Mouse (Mus musculus) neutrophil, adult 59 days (primary cell): ENCODE measurements around the gene Mtcp1. TPM values are rescaled to one million over a fixed set of nuclear protein-coding genes. Genes with fewer than 3 reads are reported as not detected.

Experiments used
- total RNA-seq, 2 experiments: library from RNA; stranded (reverse); gene quantifications; 1 replicate in 1 of 2; 2 replicates in 1 of 2; pipeline ENCODE4 v1.2.4; 2023

Gene Mtcp1
- 1 to 10 TPM; 5.3 to 6.4 TPM for total RNA-seq

DNA sequence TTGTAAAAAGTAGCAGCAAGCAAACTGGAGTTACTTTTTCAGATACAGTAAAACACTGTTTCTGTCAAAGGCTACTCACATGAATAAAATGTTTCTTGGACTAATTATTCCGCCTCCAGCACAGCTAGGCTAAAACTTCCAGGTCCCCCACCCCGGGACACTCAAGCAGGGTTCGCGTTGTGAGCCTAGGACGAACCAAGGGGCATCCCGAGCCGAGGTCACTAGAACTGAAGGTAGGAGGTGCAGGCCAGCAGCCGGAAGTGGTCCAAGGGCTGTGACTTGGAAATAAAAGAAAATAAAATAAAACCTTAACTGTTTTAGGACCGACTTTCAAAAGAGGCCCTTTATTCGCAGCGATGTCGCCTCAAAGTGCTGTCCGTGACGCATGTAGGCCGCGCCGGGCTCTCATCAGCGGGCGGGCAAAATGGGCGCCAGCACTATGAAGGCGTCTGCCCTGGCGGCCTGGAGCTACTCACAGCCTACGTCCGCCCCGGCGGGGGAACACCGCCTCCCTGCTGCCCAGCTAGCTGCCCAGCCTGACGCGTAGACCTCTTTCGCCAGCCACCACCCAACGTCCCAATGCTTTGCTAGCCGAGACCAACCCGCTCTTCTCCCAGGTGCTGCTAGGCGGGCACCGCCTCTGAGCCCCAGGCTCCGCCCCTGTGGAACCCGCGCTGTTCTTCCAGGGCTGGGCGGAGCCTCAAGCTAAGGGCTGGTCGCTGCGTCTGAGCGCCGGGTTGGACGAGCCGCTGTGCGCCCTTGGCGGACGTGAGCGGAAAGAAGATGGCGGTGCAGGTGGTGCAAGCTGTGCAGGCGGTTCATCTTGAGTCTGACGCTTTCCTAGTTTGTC, at the start of gene Mtcp1, which contains the start of the genes Cmc4 and Brcc3:
TSS of gene Mtcp1 (minus strand) at position 653 of the 850 bp plus-strand sequence.
TSS of gene Cmc4 (minus strand) at position 649 of the 850 bp plus-strand sequence.
TSS of gene Brcc3 (plus strand) at position 693 of the 850 bp plus-strand sequence.

DNA sequence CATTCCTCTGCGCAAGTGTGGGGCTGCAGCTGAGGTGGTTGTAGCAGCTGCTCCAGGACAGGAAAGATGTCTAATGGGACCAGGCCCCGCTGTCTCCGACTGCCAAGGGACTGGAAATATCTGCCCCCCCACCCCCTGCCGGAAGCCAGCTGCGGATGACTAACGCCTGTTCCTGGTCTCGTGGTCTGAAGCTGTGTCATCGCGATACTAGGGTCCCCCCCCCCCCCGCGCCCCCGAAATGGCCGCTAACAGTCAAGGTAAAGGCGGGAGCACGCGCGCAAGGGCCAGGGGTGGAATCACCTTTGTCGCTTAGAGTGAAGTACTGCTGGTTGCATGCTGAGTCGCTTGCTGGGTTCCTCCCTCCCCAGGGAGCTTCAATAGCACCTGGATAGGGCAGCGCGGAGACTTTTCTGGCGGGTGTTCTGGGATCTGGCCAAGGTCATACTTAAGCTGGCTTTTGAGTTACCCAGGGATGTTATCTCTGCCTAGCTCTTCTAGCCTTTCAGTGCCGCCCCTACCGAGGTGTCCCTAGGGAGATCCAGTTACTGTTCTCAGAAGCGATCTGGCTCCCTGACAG, 34.1 kb downstream of the Mtcp1 start, which contains the start of the genes Fundc2 and F8:
TSS of gene Fundc2 (plus strand) at position 205 of the 577 bp plus-strand sequence.
TSS of gene F8 (minus strand) at position 421 of the 577 bp plus-strand sequence.

Other genes with a start within 250 kb of the Mtcp1 start
- 10 to 100 TPM in 1 of 2 experiments, 1 to 10 TPM in 1; 8.6 to 11.2 TPM for gene Fundc2, start 34.2 kb downstream of the Mtcp1 start, total RNA-seq
- under 1 TPM; 0.15 to 0.29 TPM for gene F8, start 34.0 kb downstream of the Mtcp1 start, total RNA-seq
- gene Cmc4, start within 50 bp of the Mtcp1 start, total RNA-seq: 1 to 10 TPM; 3.7 to 5.9 TPM
- gene Brcc3, start within 50 bp of the Mtcp1 start, total RNA-seq: 10 to 100 TPM; 13.9 to 14.3 TPM
- gene Vbp1, start 97.7 kb upstream of the Mtcp1 start, total RNA-seq: 10 to 100 TPM; 48.2 to 50.2 TPM
- gene Rab39b, start 161.6 kb upstream of the Mtcp1 start, total RNA-seq: not detected